Mouse (Mus musculus) embryonic fibroblast, embryonic 13.5 days (primary cell): Measurements from ENCODE around the gene Gjc1. TPM values are rescaled to one million over a fixed set of nuclear protein-coding genes. Genes with fewer than 3 reads are reported as not detected.

Source experiments
- H3K27ac ChIP-seq: 2 replicates; pipeline ENCODE4 v1.5.1; 2012; ENCODE audit warnings: low read length, control low read depth, inconsistent platforms; ENCODE audit not compliant: insufficient read depth
- H3K4me1 ChIP-seq: 2 replicates; pipeline ENCODE4 v1.6.1; 2011; ENCODE audit warnings: low read length; ENCODE audit not compliant: control insufficient read depth, insufficient read depth
- H3K4me3 ChIP-seq: 2 replicates; pipeline ENCODE4 v1.5.1; 2011; ENCODE audit warnings: mild to moderate bottlenecking, control low read depth, low read length; ENCODE audit not compliant: insufficient read depth
- CTCF ChIP-seq: IDR thresholded peaks from 2 replicates; pipeline ENCODE4 v1.5.1; 2011; ENCODE audit warnings: mild to moderate bottlenecking, control low read depth, low read length, moderate library complexity, borderline replicate concordance; ENCODE audit not compliant: insufficient read depth
- POLR2A ChIP-seq: IDR thresholded peaks from 2 replicates; pipeline ENCODE4 v1.6.1; 2011; ENCODE audit warnings: low read depth, mild to moderate bottlenecking, control low read depth, low read length, moderate library complexity
- polyA plus RNA-seq: library from polyadenylated mRNA; stranded (reverse); fragments of >200 nt; gene quantifications from 2 replicates; pipeline ENCODE4 v1.2.4, GENCODE M21; 2011; ENCODE audit warnings: low read depth; ENCODE audit not compliant: missing spikeins, insufficient read length

Gjc1 gene
- polyA plus RNA-seq, 1 experiment = 43.5 TPM

GRCm38 (mm10) chr11:102837385-102837784 lies 17.9 kb upstream of the Gjc1 start:
- no peak overlapping the region for H3K4me3 ChIP-seq
- TF ChIP-seq POLR2A (no peak), CTCF (no peak)
- no peaks in the 10 kb centered on the region for H3K4me1 ChIP-seq
- no peak overlapping the region for H3K27ac ChIP-seq

- H3K4me3 ChIP-seq = no peak overlapping the region
- no peaks in the 10 kb centered on the region for H3K4me1 ChIP-seq
- H3K27ac ChIP-seq = no peak overlapping the region
- no peak for TF ChIP-seq CTCF
- no peak for TF ChIP-seq POLR2A
These were observed 16.6 kb upstream of the Gjc1 start for GRCm38 (mm10) chr11:102836146-102836545.

- TF ChIP-seq CTCF (no peak), POLR2A (no peak)
- Histone ChIP-seq H3K4me1 (no peaks in the 10 kb centered on the region), H3K4me3 (no peak within 1 kb of the TSS), H3K27ac (no peak within 1 kb of the TSS)
These were observed 16.0 kb upstream of the Gjc1 start, which contains the start of gene Higd1b for GRCm38 (mm10) chr11:102835549-102835948. TSS of gene Higd1b (plus strand) at chr11:102835849.

- Histone ChIP-seq H3K4me1 (no peaks in the 10 kb centered on the region), H3K27ac (no peak overlapping the region), H3K4me3 (no peak overlapping the region)
- TF ChIP-seq CTCF = no peak
- TF ChIP-seq POLR2A = no peak
These were observed 14.7 kb upstream of the Gjc1 start for GRCm38 (mm10) chr11:102834219-102834618.

- Histone ChIP-seq H3K27ac (no peak overlapping the region), H3K4me3 (no peak overlapping the region), H3K4me1 (no peaks in the 10 kb centered on the region)
- TF ChIP-seq POLR2A = no peak
- TF ChIP-seq CTCF = no peak
These were observed 13.3 kb upstream of the Gjc1 start for GRCm38 (mm10) chr11:102832700-102833297.

- Histone ChIP-seq H3K4me3 (no peak overlapping the region), H3K27ac (no peak overlapping the region), H3K4me1 (no peaks in the 10 kb centered on the region)
- TF ChIP-seq POLR2A (no peak), CTCF (no peak)
These were observed 10.8 kb upstream of the Gjc1 start for GRCm38 (mm10) chr11:102830276-102830675.

- Histone ChIP-seq H3K4me1 (no peaks in the 10 kb centered on the region), H3K4me3 (no peak overlapping the region), H3K27ac (no peak overlapping the region)
- no peak for TF ChIP-seq POLR2A
- no peak for TF ChIP-seq CTCF
These were observed 7.6 kb upstream of the Gjc1 start for GRCm38 (mm10) chr11:102827097-102827496.

- TF ChIP-seq CTCF (no peak), POLR2A (no peak)
- no peak overlapping the region for H3K4me3 ChIP-seq
- H3K4me1 ChIP-seq = no peaks in the 10 kb centered on the region
- H3K27ac ChIP-seq = no peak overlapping the region
These were observed 7.0 kb upstream of the Gjc1 start for GRCm38 (mm10) chr11:102826476-102826875.

GRCm38 (mm10) chr11:102821231-102821630 lies 1.7 kb upstream of the Gjc1 start:
- Histone ChIP-seq H3K27ac (no peak overlapping the region), H3K4me1 (peaks cover 3% of the 10 kb centered on the region), H3K4me3 (no peak overlapping the region)
- TF ChIP-seq CTCF = no peak

- Histone ChIP-seq H3K4me3 (no peak overlapping the region), H3K4me1 (peaks cover 5% of the 10 kb centered on the region), H3K27ac (no peak overlapping the region)
- TF ChIP-seq POLR2A (no peak), CTCF (no peak)
These were observed 932 bp upstream of the Gjc1 start for GRCm38 (mm10) chr11:102820432-102820831.
